Mouse (Mus musculus) midbrain, embryonic 14.5 days (tissue): Measurements from ENCODE around the gene Ngef. TPM values are rescaled to one million over a fixed set of nuclear protein-coding genes. Genes with fewer than 3 reads are reported as not detected.
A peak's percentile ranks its signal among the peaks of the same experiment; 100 is the strongest.

Source experiments
- ATAC-seq: fragments of 200-750 bp; cut with Nextera tagmentation; 2 replicates; pipeline ENCODE4 v1.8.0; 2017; ENCODE audit warnings: moderate number of reproducible peaks, moderate library complexity; ENCODE audit not compliant: low FRiP score, low TSS enrichment
- DNase-seq: peaks from one replicate; pipeline ENCODE4 v3.0.0-alpha.2; 2015
- H3K27ac ChIP-seq: fragments of 300-500 bp; sonication (generic); replicated peaks from 2 replicates; pipeline ENCODE4 v1.5.1; 2014; ENCODE audit warnings: mild to moderate bottlenecking, low read depth, low read length, moderate library complexity
- H3K27me3 ChIP-seq: fragments of 300-500 bp; sonication (generic); 2 replicates; pipeline ENCODE4 v1.6.1; 2014; ENCODE audit warnings: low read length, control low read depth, mixed read lengths; ENCODE audit not compliant: control insufficient read depth, insufficient read depth
- H3K36me3 ChIP-seq: fragments of 300-500 bp; sonication (generic); 2 replicates; pipeline ENCODE4 v1.6.1; 2014; ENCODE audit warnings: low read length, control low read depth; ENCODE audit not compliant: control insufficient read depth, insufficient read depth
- H3K4me1 ChIP-seq: fragments of 300-500 bp; sonication (generic); 2 replicates; pipeline ENCODE4 v1.6.1; 2014; ENCODE audit warnings: mild to moderate bottlenecking, antibody characterized with exemption, low read length, control low read depth; ENCODE audit not compliant: control insufficient read depth, insufficient read depth
- H3K4me2 ChIP-seq: fragments of 300-500 bp; sonication (generic); 2 replicates; pipeline ENCODE4 v1.6.1; 2014; ENCODE audit warnings: mild to moderate bottlenecking, low read length, moderate library complexity
- H3K4me3 ChIP-seq: fragments of 300-500 bp; sonication (generic); replicated peaks from 2 replicates; pipeline ENCODE4 v1.5.1; 2014; ENCODE audit warnings: low read depth, low read length
- H3K9ac ChIP-seq: fragments of 300-500 bp; sonication (generic); replicated peaks from 2 replicates; pipeline ENCODE4 v1.6.1; 2014; ENCODE audit warnings: mild to moderate bottlenecking, low read length, moderate library complexity
- H3K9me3 ChIP-seq: fragments of 300-500 bp; sonication (generic); 2 replicates; pipeline ENCODE4 v1.6.1; 2016; ENCODE audit warnings: low read length, control low read depth, mixed read lengths; ENCODE audit not compliant: control insufficient read depth
- WGBS: fragments of 180-500 bp; shearing (Covaris S2); extraction: QIAGEN DNeasy Blood & Tissue Kit; methylation state at CpG from one replicate; pipeline ENCODE4 v1.1.7; 2014; 5-methylcytosine and 5-hydroxymethylcytosine counted together
- polyA plus RNA-seq: library from polyadenylated mRNA; unstranded; fragments of >200 nt; fragmentation: Nextera tagmentation; extraction: Ambion mirVana; gene quantifications from 2 replicates; pipeline ENCODE4 v1.2.1, GENCODE M21; 2014

The Ngef gene
- polyA plus RNA-seq, 1 experiment from 2014 or later, result 13.0 TPM

- WGBS, result 87% methylated on average over 6 of the region's 6 CpGs
- H3K4me3 ChIP-seq, result no peak overlapping the region
- no peak overlapping the region for H3K9ac ChIP-seq
- no peaks in the 10 kb centered on the region for H3K27me3 ChIP-seq
- peaks cover 8% of the 10 kb centered on the region for H3K4me1 ChIP-seq
- no peak overlapping the region for H3K4me2 ChIP-seq
- no peak for ATAC-seq
- H3K9me3 ChIP-seq, result no peaks in the 10 kb centered on the region
- no peak overlapping the region for H3K27ac ChIP-seq
- no peak for DNase-seq
- H3K36me3 ChIP-seq, result no peaks in the 10 kb centered on the region
These were observed 5.3 kb upstream of the Ngef start for GRCm38 (mm10) chr1:87578965-87579364.

- ATAC-seq, result peak; percentile 40
- H3K9ac ChIP-seq, result no peak overlapping the region
These were observed 1.1 kb upstream of the Ngef start for GRCm38 (mm10) chr1:87574785-87575184.

GRCm38 (mm10) chr1:87574353-87574752 is 683 bp upstream of the Ngef start:
- no peak overlapping the region for H3K4me2 ChIP-seq
- no peaks in the 10 kb centered on the region for H3K9me3 ChIP-seq
- H3K27ac ChIP-seq, result no peak overlapping the region
- DNase-seq, result peak; percentile 69
- no peak overlapping the region for H3K9ac ChIP-seq
- H3K4me1 ChIP-seq, result peaks cover 8% of the 10 kb centered on the region
- H3K36me3 ChIP-seq, result no peaks in the 10 kb centered on the region
- no peak overlapping the region for H3K4me3 ChIP-seq
- ATAC-seq, result peak; percentile 84
- H3K27me3 ChIP-seq, result no peaks in the 10 kb centered on the region
- 19% methylated on average over 6 of the region's 6 CpGs for WGBS

More at GRCm38 (mm10) chr1:87574785-87575184, 1.1 kb upstream of the Ngef start:
- WGBS, result 54% methylated on average over 7 of the region's 7 CpGs
- DNase-seq, result peak; percentile 68
- no peaks in the 10 kb centered on the region for H3K9me3 ChIP-seq
- no peak overlapping the region for H3K4me2 ChIP-seq
- H3K27ac ChIP-seq, result peak overlapping the region; percentile 74
- no peaks in the 10 kb centered on the region for H3K27me3 ChIP-seq
- no peak overlapping the region for H3K4me3 ChIP-seq
- peaks cover 8% of the 10 kb centered on the region for H3K4me1 ChIP-seq
- no peaks in the 10 kb centered on the region for H3K36me3 ChIP-seq

- ATAC-seq, result no peak
- Histone ChIP-seq H3K9ac (no peak overlapping the region), H3K36me3 (no peaks in the 10 kb centered on the region), H3K4me2 (no peak overlapping the region), H3K4me1 (peaks cover 8% of the 10 kb centered on the region), H3K4me3 (no peak overlapping the region), H3K27ac (no peak overlapping the region), H3K27me3 (no peaks in the 10 kb centered on the region), H3K9me3 (no peaks in the 10 kb centered on the region)
- 80% methylated on average over 5 of the region's 5 CpGs for WGBS
- DNase-seq, result no peak
These were observed 409 bp downstream of the Ngef start for GRCm38 (mm10) chr1:87573261-87573660.

GRCm38 (mm10) chr1:87568398-87568797 is 5.3 kb downstream of the Ngef start:
- H3K36me3 ChIP-seq, result no peaks in the 10 kb centered on the region
- no peaks in the 10 kb centered on the region for H3K4me1 ChIP-seq
- DNase-seq (no peak), ATAC-seq (no peak)
- H3K9me3 ChIP-seq, result no peaks in the 10 kb centered on the region
- H3K4me3 ChIP-seq, result no peak overlapping the region
- no peak overlapping the region for H3K4me2 ChIP-seq
- 53% methylated on average over 6 of the region's 6 CpGs for WGBS
- H3K9ac ChIP-seq, result no peak overlapping the region
- no peak overlapping the region for H3K27ac ChIP-seq
- H3K27me3 ChIP-seq, result no peaks in the 10 kb centered on the region

GRCm38 (mm10) chr1:87565760-87566159 is 7.9 kb downstream of the Ngef start:
- no peak overlapping the region for H3K27ac ChIP-seq
- ATAC-seq, result no peak
- 93% methylated on average over 8 of the region's 8 CpGs for WGBS

GRCm38 (mm10) chr1:87562967-87563366 is 10.7 kb downstream of the Ngef start:
- Histone ChIP-seq H3K4me2 (no peak overlapping the region), H3K4me1 (no peaks in the 10 kb centered on the region), H3K4me3 (no peak overlapping the region), H3K27ac (no peak overlapping the region), H3K36me3 (no peaks in the 10 kb centered on the region), H3K9ac (no peak overlapping the region), H3K27me3 (no peaks in the 10 kb centered on the region), H3K9me3 (no peaks in the 10 kb centered on the region)
- DNase-seq, result peak; percentile 48
- no peak for ATAC-seq
- WGBS, result 45% methylated on average over 3 of the region's 3 CpGs

More at GRCm38 (mm10) chr1:87565760-87566159, 7.9 kb downstream of the Ngef start:
- no peaks in the 10 kb centered on the region for H3K9me3 ChIP-seq
- no peak overlapping the region for H3K4me3 ChIP-seq
- H3K27me3 ChIP-seq, result no peaks in the 10 kb centered on the region
- H3K36me3 ChIP-seq, result no peaks in the 10 kb centered on the region
- H3K9ac ChIP-seq, result no peak overlapping the region
- H3K4me2 ChIP-seq, result no peak overlapping the region
- DNase-seq, result no peak
- H3K4me1 ChIP-seq, result no peaks in the 10 kb centered on the region

- 72% methylated on average over 1 of the region's 1 CpGs for WGBS
- DNase-seq, result no peak
- Histone ChIP-seq H3K27ac (no peak overlapping the region), H3K36me3 (no peaks in the 10 kb centered on the region), H3K4me2 (no peak overlapping the region), H3K4me1 (no peaks in the 10 kb centered on the region), H3K27me3 (no peaks in the 10 kb centered on the region), H3K9ac (no peak overlapping the region), H3K9me3 (no peaks in the 10 kb centered on the region), H3K4me3 (no peak overlapping the region)
- no peak for ATAC-seq
These were observed 20.1 kb downstream of the Ngef start for GRCm38 (mm10) chr1:87553586-87553985.

- H3K36me3 ChIP-seq, result no peaks in the 10 kb centered on the region
- H3K9me3 ChIP-seq, result no peaks in the 10 kb centered on the region
- H3K9ac ChIP-seq, result no peak overlapping the region
- 93% methylated on average over 3 of the region's 3 CpGs for WGBS
- DNase-seq (no peak), ATAC-seq (no peak)
- 0 out of 2 replicates have a peak, but pooled peaks cover 1% of the 10 kb centered on the region for H3K4me1 ChIP-seq
- H3K27ac ChIP-seq, result no peak overlapping the region
- no peak overlapping the region for H3K4me3 ChIP-seq
- H3K4me2 ChIP-seq, result no peak overlapping the region
- no peaks in the 10 kb centered on the region for H3K27me3 ChIP-seq
These were observed 22.7 kb downstream of the Ngef start for GRCm38 (mm10) chr1:87551008-87551407.
